Mouse (Mus musculus) forelimb bud, embryonic 11.5 days (tissue): ENCODE results near the gene B3gnt2.

Experiments
- DNase-seq: peaks from one replicate; pipeline ENCODE4 v3.0.0-alpha.2; 2012; ENCODE audit warnings: low read depth, low spot score

B3gnt2 gene

GRCm38 (mm10) chr11:22732907-22733306 is 127.9 kb downstream of the B3gnt2 start:
- no peak for DNase-seq

- no peak for DNase-seq
These were observed 137.7 kb downstream of the B3gnt2 start for GRCm38 (mm10) chr11:22723096-22723495.

GRCm38 (mm10) chr11:22720096-22720495 is 140.7 kb downstream of the B3gnt2 start:
- no peak for DNase-seq

GRCm38 (mm10) chr11:22719570-22719969 is 141.2 kb downstream of the B3gnt2 start:
- DNase-seq: peak; percentile 21

- DNase-seq: no peak
These were observed 142.7 kb downstream of the B3gnt2 start for GRCm38 (mm10) chr11:22718036-22718435.

- no peak for DNase-seq
These were observed 149.4 kb downstream of the B3gnt2 start for GRCm38 (mm10) chr11:22711327-22711726.

- peak; percentile 19 for DNase-seq
These were observed 150.2 kb downstream of the B3gnt2 start for GRCm38 (mm10) chr11:22710596-22710995.
